Mouse (Mus musculus) megakaryocyte, embryonic 14.5 days (primary cell): ENCODE results near the gene Ttc34.

ENCODE experiments used
- FLI1 ChIP-seq: IDR thresholded peaks from 2 replicates; pipeline ENCODE4 v1.6.1; 2012; ENCODE audit warnings: low read length, inconsistent platforms, mixed read lengths
- GATA1 ChIP-seq: IDR thresholded peaks from 3 replicates; pipeline ENCODE4 v1.6.1; 2012; ENCODE audit warnings: mixed read lengths, low read length, inconsistent platforms, borderline replicate concordance

DNA sequence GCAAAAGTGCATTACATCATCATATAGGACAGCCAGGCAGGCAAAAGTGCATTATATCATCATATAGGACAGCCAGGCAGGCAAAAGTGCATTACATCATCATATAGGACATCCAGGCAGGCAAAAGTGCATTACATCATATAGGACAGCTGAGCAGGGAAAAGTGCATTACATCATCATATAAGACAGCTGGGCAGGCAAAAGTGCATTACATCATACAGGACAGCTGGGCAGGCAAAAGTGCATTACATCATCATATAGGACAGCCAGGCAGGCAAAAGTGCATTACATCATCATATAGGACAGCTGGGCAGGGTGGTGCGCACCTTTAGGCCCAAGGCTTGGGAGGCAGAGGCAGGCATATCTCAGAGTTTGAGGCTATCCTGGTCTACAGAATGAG, 15.4 kb downstream of the Ttc34 start:
- TF ChIP-seq GATA1: no peak
- no peak for TF ChIP-seq FLI1
